Mouse (Mus musculus) A20 (cell line): Measurements from ENCODE around the gene Atp6v1b1.

Experiments used
- DNase-seq: peaks from one replicate; pipeline ENCODE4 v3.0.0-alpha.2; 2011; ENCODE audit warnings: low read depth, low spot score

Atp6v1b1 gene

DNA sequence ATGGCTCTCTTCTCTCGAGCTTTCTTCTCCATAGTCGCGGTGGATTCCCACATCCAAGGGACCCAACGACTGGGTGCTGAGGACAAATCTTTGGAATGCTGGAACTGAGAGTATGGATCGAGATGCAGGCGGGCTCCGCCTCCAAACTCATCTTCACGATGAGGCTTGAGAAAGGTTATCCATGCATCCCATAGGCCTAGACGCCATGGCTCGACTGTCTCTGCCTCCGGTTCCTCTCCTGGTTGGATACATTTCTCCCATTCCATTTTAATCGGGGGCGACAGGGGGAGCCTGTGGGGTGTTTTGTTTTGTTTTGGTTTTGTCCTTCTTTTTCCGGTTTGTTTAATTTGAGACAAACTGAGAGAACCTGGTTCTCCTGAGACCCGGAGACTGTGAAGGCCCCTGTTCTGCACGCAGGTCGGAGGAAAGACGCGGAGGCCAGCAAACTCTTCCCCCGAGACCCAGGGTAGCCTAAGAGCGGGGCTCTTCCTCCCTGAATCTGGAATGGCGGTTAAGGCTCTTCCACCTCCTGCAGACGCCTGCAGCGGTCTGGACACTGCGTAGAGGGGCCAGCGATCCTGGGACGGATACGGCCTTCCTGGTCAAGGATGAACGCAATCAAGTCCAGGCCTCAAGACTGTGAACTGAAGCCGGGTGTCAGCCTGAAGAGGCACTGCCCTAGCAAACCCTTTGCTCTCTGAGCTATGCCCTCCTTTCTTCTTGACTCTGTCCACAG lies 27.2 kb upstream of the Atp6v1b1 start:
- DNase-seq: no peak

GRCm38 (mm10) chr6:83717026-83717425 lies 25.8 kb upstream of the Atp6v1b1 start:
- DNase-seq: no peak

- no peak for DNase-seq
Observed at GRCm38 (mm10) chr6:83722526-83722925, 20.3 kb upstream of the Atp6v1b1 start.

DNA sequence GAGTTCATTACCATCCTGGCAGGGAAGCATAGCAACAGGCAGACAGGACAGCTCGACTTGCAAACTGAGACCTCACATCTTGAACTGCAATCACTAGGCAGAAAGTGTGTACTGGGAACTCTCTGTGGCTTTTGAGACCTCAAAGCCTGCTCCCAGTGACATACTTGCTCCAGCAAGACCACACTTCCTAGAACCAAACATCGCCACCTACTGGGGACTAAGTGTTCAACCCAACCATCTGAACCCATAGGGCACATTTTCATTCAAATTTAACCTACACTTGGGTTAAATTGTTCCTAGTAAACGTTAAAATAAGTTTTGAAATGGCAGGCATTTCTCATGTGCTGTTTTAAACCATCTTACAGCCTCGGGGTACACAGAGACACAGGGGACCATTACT lies 15.6 kb upstream of the Atp6v1b1 start:
- peak; percentile 14 for DNase-seq

GRCm38 (mm10) chr6:83728488-83728887 lies 14.3 kb upstream of the Atp6v1b1 start:
- DNase-seq: peak; percentile 29

- no peak for DNase-seq
Observed at GRCm38 (mm10) chr6:83729350-83729970, 13.3 kb upstream of the Atp6v1b1 start.

DNA sequence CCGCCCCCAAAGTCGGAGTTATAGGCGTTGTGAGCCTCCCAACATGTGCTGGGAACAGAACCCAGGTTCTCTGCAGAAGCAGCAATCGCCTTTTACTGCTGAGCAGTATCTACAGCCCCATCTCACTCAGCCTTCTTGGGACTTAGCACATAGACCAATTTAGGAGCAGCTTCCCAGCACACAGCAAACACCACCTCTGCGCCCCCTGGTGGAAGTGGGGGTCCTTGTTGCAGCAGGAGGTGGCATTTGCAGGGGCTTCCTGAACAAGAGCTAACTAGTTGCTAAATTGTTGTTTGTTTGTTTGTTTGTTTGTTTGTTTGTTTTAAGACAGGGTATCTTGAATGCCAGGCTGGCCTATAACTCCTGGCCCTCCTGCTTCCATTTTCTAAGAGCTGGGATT lies 11.7 kb upstream of the Atp6v1b1 start:
- peak; percentile 47 for DNase-seq

GRCm38 (mm10) chr6:83737311-83737710 lies 5.5 kb upstream of the Atp6v1b1 start:
- DNase-seq: no peak

DNA sequence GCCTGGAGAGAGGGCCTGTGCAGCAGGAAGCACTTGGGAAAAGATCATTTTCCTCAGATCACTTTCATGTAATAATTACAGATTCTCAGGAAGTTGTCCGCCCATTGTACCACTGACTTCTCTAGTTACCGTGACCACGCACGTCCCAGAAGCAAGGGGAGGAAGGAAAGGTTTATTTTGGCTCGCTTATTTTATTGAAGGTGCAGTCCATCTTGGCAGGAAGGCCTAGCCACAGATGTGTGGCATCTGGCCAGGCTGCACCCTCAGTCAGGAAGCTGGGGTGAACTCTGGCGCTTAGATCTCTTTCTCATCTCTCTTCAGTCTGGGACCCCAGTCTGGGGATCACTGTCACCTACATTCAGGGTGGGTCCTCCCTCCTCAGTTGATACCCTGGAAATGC lies 4.2 kb upstream of the Atp6v1b1 start:
- DNase-seq: no peak

GRCm38 (mm10) chr6:83743212-83743611 lies 422 bp downstream of the Atp6v1b1 start:
- no peak for DNase-seq

- DNase-seq: no peak
Observed at GRCm38 (mm10) chr6:83744126-83744525, 1.3 kb downstream of the Atp6v1b1 start.

DNA sequence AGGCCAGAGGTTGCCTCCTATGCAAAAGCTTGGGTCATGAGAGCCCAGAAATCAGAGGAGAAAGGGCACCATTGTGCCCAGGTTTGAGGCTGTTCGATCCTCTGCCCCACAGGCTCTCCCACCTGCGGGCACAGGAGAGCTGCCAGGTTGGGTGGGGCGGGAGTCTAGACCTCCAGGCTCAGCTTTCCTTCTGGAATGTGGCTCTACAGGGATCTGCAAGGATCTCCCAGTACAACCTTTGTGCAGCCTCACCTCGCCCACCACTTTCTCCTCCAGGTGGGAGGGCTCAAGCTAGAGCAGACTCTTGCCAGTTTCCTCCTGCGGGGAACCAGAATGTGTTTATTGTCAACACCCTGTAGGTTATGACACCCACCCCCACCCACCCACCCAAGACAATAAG lies 1.8 kb downstream of the Atp6v1b1 start:
- no peak for DNase-seq

GRCm38 (mm10) chr6:83745466-83745865 lies 2.7 kb downstream of the Atp6v1b1 start:
- no peak for DNase-seq

GRCm38 (mm10) chr6:83749286-83749685 lies 6.5 kb downstream of the Atp6v1b1 start:
- no peak for DNase-seq

GRCm38 (mm10) chr6:83750171-83750684 lies 7.4 kb downstream of the Atp6v1b1 start:
- DNase-seq: peak; percentile 41

- no peak for DNase-seq
Observed at GRCm38 (mm10) chr6:83756051-83756450, 13.3 kb downstream of the Atp6v1b1 start.

- DNase-seq: no peak
Observed at GRCm38 (mm10) chr6:83762344-83762743, 19.6 kb downstream of the Atp6v1b1 start, which contains the start of gene Ankrd53. Ankrd53 (plus strand) TSS chr6:83762644.

DNA sequence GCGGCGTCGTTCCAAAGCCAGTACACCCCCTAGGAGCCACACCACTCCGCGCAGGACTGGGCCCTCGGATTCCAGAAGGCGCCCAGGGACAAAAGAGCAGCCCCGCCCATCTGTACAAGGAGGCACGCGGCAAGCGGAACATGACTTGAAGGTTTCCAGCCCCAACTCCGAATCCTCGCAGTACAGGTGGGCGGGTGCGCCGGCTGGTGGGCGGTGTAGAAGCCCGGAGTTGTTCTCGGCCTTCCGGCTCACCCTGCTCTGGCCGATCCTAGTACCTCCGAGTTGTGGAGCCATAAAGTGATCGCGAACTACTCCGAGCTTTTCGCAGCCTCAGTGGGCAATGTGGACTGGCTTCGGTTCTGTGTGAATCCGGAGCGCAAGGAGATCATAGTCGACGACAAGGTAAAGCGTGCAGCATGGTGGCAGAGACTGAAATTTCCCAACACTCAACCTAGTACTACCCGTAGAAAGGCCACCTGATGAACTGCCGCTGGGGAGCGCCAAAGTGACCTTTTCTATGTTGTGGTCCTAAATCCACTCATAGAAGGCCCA lies 20.2 kb downstream of the Atp6v1b1 start:
- DNase-seq: no peak

DNA sequence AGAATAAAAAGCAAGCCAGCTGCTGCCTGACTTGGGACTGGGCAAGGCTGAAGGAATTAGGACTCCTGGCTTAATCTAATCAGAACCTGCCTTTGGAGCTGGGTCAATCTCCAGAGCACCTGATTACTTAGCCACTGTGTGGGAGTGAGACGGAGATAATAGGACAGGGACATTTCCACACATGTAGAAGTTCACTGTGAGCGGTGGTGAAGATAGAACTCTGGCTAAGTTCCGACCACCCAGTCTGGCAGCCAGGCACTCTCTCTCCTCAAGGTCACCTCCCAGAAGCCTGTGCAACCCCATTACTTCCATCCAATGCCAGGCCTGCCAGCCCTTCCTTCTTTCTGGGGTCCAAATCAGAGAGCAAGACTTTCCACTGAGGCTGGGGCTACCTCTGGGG lies 24.2 kb downstream of the Atp6v1b1 start:
- no peak for DNase-seq

GRCm38 (mm10) chr6:83768485-83768884 lies 25.7 kb downstream of the Atp6v1b1 start:
- DNase-seq: no peak

GRCm38 (mm10) chr6:83774126-83774525 lies 31.3 kb downstream of the Atp6v1b1 start:
- no peak for DNase-seq

- peak; percentile 56 for DNase-seq
Observed at GRCm38 (mm10) chr6:83774781-83775563, 32.2 kb downstream of the Atp6v1b1 start.
